Mouse (Mus musculus) 3T3-L1 (cell line): ENCODE measurements around the gene Krtap19-2.

Source experiments
- DNase-seq: peaks from one replicate; pipeline ENCODE4 v3.0.0-alpha.2; 2015; ENCODE audit warnings: low read depth, low spot score

Krtap19-2 gene

GRCm38 (mm10) chr16:88874169-88874568 lies at the start of gene Krtap19-2:
Gene Krtap19-2, minus strand, starts transcription at chr16:88874269.
- DNase-seq = no peak

GRCm38 (mm10) chr16:88896357-88896756 lies 22.3 kb upstream of the Krtap19-2 start, which contains the start of gene Krtap19-5:
Gene Krtap19-5, minus strand, starts transcription at chr16:88896457.
- DNase-seq = no peak

GRCm38 (mm10) chr16:88886870-88887269 lies 12.8 kb upstream of the Krtap19-2 start:
- no peak for DNase-seq

GRCm38 (mm10) chr16:88884989-88885388 lies 10.9 kb upstream of the Krtap19-2 start, which contains the start of gene Krtap19-4:
Gene Krtap19-4, minus strand, starts transcription at chr16:88885089.
- DNase-seq = no peak

GRCm38 (mm10) chr16:88877938-88878337 lies 3.9 kb upstream of the Krtap19-2 start, which contains the start of gene Krtap19-3:
Gene Krtap19-3, minus strand, starts transcription at chr16:88878038.
- DNase-seq = no peak

- no peak for DNase-seq
Observed at GRCm38 (mm10) chr16:88869311-88869710, 4.8 kb downstream of the Krtap19-2 start, which contains the start of gene Krtap19-1. Gene Krtap19-1, minus strand, starts transcription at chr16:88869411.

- DNase-seq = no peak
Observed at GRCm38 (mm10) chr16:88864887-88865407, 9.1 kb downstream of the Krtap19-2 start.

GRCm38 (mm10) chr16:88851450-88851849 lies 22.6 kb downstream of the Krtap19-2 start:
- peak; percentile 51 for DNase-seq

- DNase-seq = no peak
Observed at GRCm38 (mm10) chr16:88848558-88848957, 25.5 kb downstream of the Krtap19-2 start.

- no peak for DNase-seq
Observed at GRCm38 (mm10) chr16:88847363-88847762, 26.7 kb downstream of the Krtap19-2 start.

- no peak for DNase-seq
Observed at GRCm38 (mm10) chr16:88826978-88827377, 47.1 kb downstream of the Krtap19-2 start.

GRCm38 (mm10) chr16:88826095-88826652 lies 47.9 kb downstream of the Krtap19-2 start, which contains the start of gene Krtap14:
Gene Krtap14, minus strand, starts transcription at chr16:88826145.
- DNase-seq = no peak

GRCm38 (mm10) chr16:88823736-88824135 lies 50.3 kb downstream of the Krtap19-2 start:
- peak; percentile 50 for DNase-seq
